Mouse (Mus musculus) heart, adult 2 months (tissue): ENCODE results near the gene Gpr84. TPM values are rescaled to one million over a fixed set of nuclear protein-coding genes. Genes with fewer than 3 reads are reported as not detected.

Experiments used
- DNase-seq, 2 experiments: peaks; one replicate each; pipeline ENCODE4 v3.0.0; 2021
- H3K27ac ChIP-seq: fragments of 200-600 bp; 2 replicates; pipeline ENCODE4 v1.8.1; 2022
- H3K27me3 ChIP-seq: fragments of 200-500 bp; 2 replicates; pipeline ENCODE4 v1.6.1; 2012; ENCODE audit warnings: mild to moderate bottlenecking, low read length, inconsistent platforms, mixed read lengths; ENCODE audit not compliant: control insufficient read depth, insufficient read depth
- H3K36me3 ChIP-seq: fragments of 200-500 bp; 2 replicates; pipeline ENCODE4 v1.6.1; 2012; ENCODE audit warnings: low read length, inconsistent platforms; ENCODE audit not compliant: control insufficient read depth, insufficient read depth
- H3K4me1 ChIP-seq: fragments of 200-500 bp; 2 replicates; pipeline ENCODE4 v1.6.1; 2011; ENCODE audit warnings: low read length; ENCODE audit not compliant: control insufficient read depth, insufficient read depth
- H3K4me3 ChIP-seq: fragments of 200-600 bp; 2 replicates; pipeline ENCODE4 v1.8.1; 2022
- H3K79me2 ChIP-seq: fragments of 200-500 bp; replicated peaks from 2 replicates; pipeline ENCODE4 v1.6.1; 2012; ENCODE audit warnings: mild to moderate bottlenecking, inconsistent platforms, low read length, moderate library complexity, mixed read lengths; ENCODE audit not compliant: control insufficient read depth, insufficient read depth
- H3K9ac ChIP-seq: fragments of 200-500 bp; 2 replicates; pipeline ENCODE4 v1.6.1; 2012; ENCODE audit warnings: low read depth, mild to moderate bottlenecking, control low read depth, inconsistent platforms, low read length, mixed read lengths
- CTCF ChIP-seq: fragments of 200-600 bp; IDR thresholded peaks from 2 replicates; pipeline ENCODE4 v1.8.1; 2022; ENCODE audit warnings: antibody characterized with exemption, mild to moderate bottlenecking, moderate library complexity
- EP300 ChIP-seq: fragments of 200-500 bp; IDR thresholded peaks from 2 replicates; pipeline ENCODE4 v1.6.1; 2011; ENCODE audit warnings: low read depth, low read length, control low read depth; ENCODE audit not compliant: insufficient read depth
- POLR2A ChIP-seq: fragments of 200-500 bp; IDR thresholded peaks from 2 replicates; pipeline ENCODE4 v1.6.1; 2011; ENCODE audit warnings: mild to moderate bottlenecking, low read depth, low read length, control low read depth; ENCODE audit not compliant: insufficient read depth
- WGBS: fragments of 180-500 bp; shearing (Covaris S2); methylation state at CpG from one replicate; pipeline ENCODE4 v1.1.7; 2018; 5-methylcytosine and 5-hydroxymethylcytosine counted together
- intact Hi-C: fragments of 180-260 bp; cut with DNase I; formaldehyde crosslinking; loops from one replicate; pipeline ENCODE4 v1.15.1; 2025
- polyA plus RNA-seq: library from polyadenylated mRNA; depleted of rRNA; stranded (reverse); fragments of >200 nt; gene quantifications from 2 replicates; pipeline ENCODE4 v1.2.3, GENCODE M21; 2012
- total RNA-seq, 2 experiments: library from RNA; stranded (reverse); gene quantifications; 2 replicates each; pipeline ENCODE4 v1.2.3; 2021

The Gpr84 gene
- total and polyA plus RNA-seq, 3 experiments = 0.06 TPM; not detected in 2

GRCm38 (mm10) chr15:103345789-103346188, 35.4 kb upstream of the Gpr84 start:
- no peak overlapping the region for H3K9ac ChIP-seq
- WGBS = 75% methylated on average over 6 of the region's 6 CpGs
- H3K79me2 ChIP-seq = no peaks in the 10 kb centered on the region
- no peak overlapping the region for H3K27ac ChIP-seq
- H3K4me1 ChIP-seq = peaks cover 1% of the 10 kb centered on the region; the same call in 1 of the 2 replicates
- no peaks in the 10 kb centered on the region; the same call in 1 of the 2 replicates for H3K27me3 ChIP-seq
- peaks cover 8% of the 10 kb centered on the region for H3K36me3 ChIP-seq
- H3K4me3 ChIP-seq = no peak overlapping the region
- TF ChIP-seq POLR2A (no peak), CTCF (no peak), EP300 (no peak)
- intact Hi-C loops = no loop called here
- no peak for DNase-seq

GRCm38 (mm10) chr15:103343556-103343955, 33.1 kb upstream of the Gpr84 start:
- peaks cover 8% of the 10 kb centered on the region for H3K36me3 ChIP-seq
- H3K4me3 ChIP-seq = no peak overlapping the region
- no peaks in the 10 kb centered on the region for H3K79me2 ChIP-seq
- intact Hi-C loops = no loop called here
- no peak for DNase-seq
- H3K4me1 ChIP-seq = peaks cover 1% of the 10 kb centered on the region; the same call in 1 of the 2 replicates
- peak; percentile 19; the same call in 1 of the 2 replicates for TF ChIP-seq CTCF
- TF ChIP-seq POLR2A = no peak
- no peak for TF ChIP-seq EP300
- no peaks in the 10 kb centered on the region; the same call in 1 of the 2 replicates for H3K27me3 ChIP-seq
- H3K9ac ChIP-seq = no peak overlapping the region
- H3K27ac ChIP-seq = no peak overlapping the region

GRCm38 (mm10) chr15:103343008-103343407, 32.6 kb upstream of the Gpr84 start:
- Histone ChIP-seq H3K4me3 (no peak overlapping the region), H3K27ac (no peak overlapping the region), H3K4me1 (peaks cover 1% of the 10 kb centered on the region; the same call in 1 of the 2 replicates), H3K79me2 (no peaks in the 10 kb centered on the region), H3K36me3 (peaks cover 8% of the 10 kb centered on the region), H3K9ac (no peak overlapping the region), H3K27me3 (no peaks in the 10 kb centered on the region; the same call in 1 of the 2 replicates)
- intact Hi-C loops = no loop called here
- TF ChIP-seq POLR2A (no peak), EP300 (no peak), CTCF (no peak)
- 63% methylated on average over 3 of the region's 3 CpGs for WGBS
- no peak for DNase-seq

- peak; percentile 63 to 74 for DNase-seq
- Histone ChIP-seq H3K36me3 (peaks cover 6% of the 10 kb centered on the region), H3K4me1 (peaks cover under 1% of the 10 kb centered on the region; the same call in 1 of the 2 replicates), H3K4me3 (no peak overlapping the region), H3K27me3 (no peaks in the 10 kb centered on the region; the same call in 1 of the 2 replicates), H3K79me2 (no peaks in the 10 kb centered on the region), H3K27ac (no peak overlapping the region), H3K9ac (no peak overlapping the region)
- 0 out of 2 replicates have a peak, but pooled peaks have one; percentile 26 for TF ChIP-seq EP300
- TF ChIP-seq POLR2A = no peak
- peak; percentile 88 for TF ChIP-seq CTCF
- intact Hi-C loops = no loop called here
- WGBS = 23% methylated on average over 4 of the region's 4 CpGs
Measured at GRCm38 (mm10) chr15:103342415-103342814, 32.0 kb upstream of the Gpr84 start.

- Histone ChIP-seq H3K36me3 (peaks cover 4% of the 10 kb centered on the region), H3K4me1 (no peaks in the 10 kb centered on the region), H3K27ac (no peak overlapping the region), H3K27me3 (no peaks in the 10 kb centered on the region; the same call in 1 of the 2 replicates), H3K9ac (no peak overlapping the region), H3K4me3 (no peak overlapping the region), H3K79me2 (no peaks in the 10 kb centered on the region)
- WGBS = 71% methylated on average over 8 of the region's 8 CpGs
- intact Hi-C loops = no loop called here
- DNase-seq = no peak
- no peak for TF ChIP-seq CTCF
- no peak for TF ChIP-seq EP300
- no peak for TF ChIP-seq POLR2A
Measured at GRCm38 (mm10) chr15:103341547-103341946, 31.1 kb upstream of the Gpr84 start.

- TF ChIP-seq POLR2A (no peak), CTCF (peak; percentile 11; the same call in 1 of the 2 replicates), EP300 (no peak)
- Histone ChIP-seq H3K4me1 (no peaks in the 10 kb centered on the region), H3K27ac (no peak overlapping the region), H3K4me3 (no peak overlapping the region), H3K79me2 (no peaks in the 10 kb centered on the region), H3K27me3 (no peaks in the 10 kb centered on the region; the same call in 1 of the 2 replicates), H3K9ac (no peak overlapping the region), H3K36me3 (peaks cover 4% of the 10 kb centered on the region)
- WGBS = 39% methylated on average over 4 of the region's 4 CpGs
- DNase-seq = no peak
- intact Hi-C loops = no loop called here
Measured at GRCm38 (mm10) chr15:103340786-103341185, 30.4 kb upstream of the Gpr84 start.
